Mouse (Mus musculus): Measurements from ENCODE around the gene Gm10282.

The Gm10282 gene

DNA sequence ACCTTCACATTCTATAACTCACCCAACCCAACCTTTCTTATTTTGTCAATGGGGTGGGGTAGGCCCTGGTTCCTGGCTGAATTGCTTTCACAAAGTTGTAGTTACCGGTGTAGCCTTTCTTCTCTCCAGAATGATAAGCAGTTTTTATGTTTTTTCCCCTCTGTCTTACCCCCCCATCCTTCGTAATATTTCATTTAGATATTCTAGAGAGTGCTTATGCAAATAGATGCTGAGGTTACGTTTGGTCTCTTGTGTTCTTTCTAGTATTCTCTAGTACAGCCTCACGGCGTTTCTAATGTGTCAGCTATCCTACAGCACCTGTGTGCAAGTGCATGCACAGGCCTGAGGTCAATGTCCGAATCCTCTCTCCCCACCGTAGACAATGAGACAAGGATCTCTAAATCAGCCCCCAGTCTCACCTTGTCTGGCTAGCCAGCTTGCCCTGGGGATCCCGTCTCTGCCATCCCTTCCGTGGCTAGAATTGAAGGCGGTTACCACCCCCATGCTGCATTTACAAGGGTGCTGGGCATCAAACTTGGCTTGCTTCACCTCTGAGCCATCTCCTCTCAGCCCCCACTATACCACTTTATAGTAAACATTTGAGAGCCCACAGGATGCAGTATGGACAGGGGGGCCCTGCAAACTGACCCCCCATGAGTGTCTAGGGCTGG, 19.1 kb upstream of the Gm10282 start:
- no peak for DNase-seq (ENCODE audit: low read depth, low spot score)

DNA sequence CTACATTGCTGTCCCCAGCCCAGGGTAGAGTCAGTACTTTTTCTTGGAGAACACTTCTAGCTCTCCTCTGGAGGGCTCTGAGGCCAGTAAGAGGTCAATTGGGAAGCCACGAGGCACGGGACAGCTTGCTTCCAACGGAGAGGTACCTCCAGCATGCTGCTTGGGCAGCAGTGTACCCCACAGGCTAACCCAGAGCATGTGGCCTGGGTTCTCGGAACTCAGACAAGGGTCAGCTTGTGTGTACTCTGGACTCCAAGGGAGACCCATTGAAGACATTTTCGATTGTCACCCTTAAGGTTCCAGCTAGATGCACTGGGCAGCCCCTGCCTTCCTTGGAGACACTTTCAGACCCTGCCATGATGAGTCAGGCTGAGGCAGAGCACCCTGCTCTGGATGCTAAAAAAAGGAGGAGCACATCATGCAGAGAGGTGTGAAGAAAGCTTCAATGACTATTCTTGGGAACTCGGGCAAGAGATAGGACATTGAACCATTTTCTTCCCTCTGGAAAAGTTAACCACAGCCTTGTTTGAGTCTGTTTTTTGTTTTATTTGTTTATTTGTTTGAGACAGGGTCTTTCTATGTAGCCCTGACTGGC, 18.2 kb upstream of the Gm10282 start:
- no peak for DNase-seq (ENCODE audit: low read depth, low spot score)

DNA sequence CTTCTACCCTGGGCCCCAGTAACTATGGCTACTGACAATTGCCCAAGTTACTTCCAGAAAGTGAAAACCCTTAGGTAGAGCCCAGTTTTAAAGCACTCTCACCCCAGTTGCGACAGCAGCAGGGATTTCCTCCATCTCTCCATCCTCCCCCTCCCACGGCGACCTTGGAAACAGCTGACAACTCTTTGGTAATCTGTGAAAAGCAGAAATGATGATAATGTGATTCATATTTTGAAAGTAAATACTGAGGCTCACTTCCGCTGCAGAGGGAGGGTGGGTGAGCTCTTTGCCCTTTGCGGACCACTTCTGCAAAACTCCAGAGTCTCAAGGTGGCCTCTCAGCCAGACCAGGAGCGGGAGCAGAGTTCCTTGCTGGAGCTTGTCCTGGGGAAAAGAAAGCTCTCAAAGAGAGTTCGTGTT, 17.4 kb upstream of the Gm10282 start:
- DNase-seq (ENCODE audit: low read depth, low spot score): no peak

DNA sequence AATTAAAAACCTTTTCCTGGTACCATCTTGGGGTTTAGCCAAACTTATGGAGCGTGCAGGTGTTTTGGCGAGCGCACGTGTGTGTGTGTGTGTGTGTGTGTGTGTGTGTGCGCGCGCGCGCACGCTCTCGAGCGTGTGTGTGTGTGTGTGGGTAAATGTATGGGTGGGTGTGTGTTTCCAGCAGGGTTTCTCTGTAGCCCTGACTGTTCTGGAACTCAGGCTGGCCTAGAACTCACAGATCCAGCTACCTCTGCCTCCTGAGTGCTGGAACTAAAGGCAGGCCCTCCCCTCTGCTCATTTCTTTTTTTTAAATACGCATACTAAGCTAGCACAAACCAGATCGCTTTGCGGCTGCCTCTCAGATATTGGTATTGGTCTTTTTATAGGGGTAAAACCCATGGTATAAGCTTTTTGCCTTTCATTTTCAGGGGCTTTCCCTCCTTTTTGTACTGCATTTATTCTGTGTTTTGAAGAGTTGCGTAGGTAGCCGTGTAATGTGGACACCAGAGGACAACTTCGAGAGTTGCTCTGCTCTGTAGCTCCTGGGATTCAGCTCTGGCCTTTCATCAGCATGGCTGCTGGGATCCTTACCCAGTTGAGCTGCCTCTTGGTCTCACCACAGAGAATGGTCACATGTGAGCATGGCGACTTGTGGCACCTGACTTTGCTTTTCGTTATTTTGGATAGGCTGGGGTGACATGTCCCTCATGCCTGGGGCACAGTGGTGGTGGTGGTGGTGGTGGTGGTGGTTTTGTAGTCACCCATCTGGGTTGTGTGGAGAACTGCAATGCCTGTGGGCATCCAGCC, 16.8 kb upstream of the Gm10282 start:
- DNase-seq (ENCODE audit: low read depth, low spot score): no peak

DNA sequence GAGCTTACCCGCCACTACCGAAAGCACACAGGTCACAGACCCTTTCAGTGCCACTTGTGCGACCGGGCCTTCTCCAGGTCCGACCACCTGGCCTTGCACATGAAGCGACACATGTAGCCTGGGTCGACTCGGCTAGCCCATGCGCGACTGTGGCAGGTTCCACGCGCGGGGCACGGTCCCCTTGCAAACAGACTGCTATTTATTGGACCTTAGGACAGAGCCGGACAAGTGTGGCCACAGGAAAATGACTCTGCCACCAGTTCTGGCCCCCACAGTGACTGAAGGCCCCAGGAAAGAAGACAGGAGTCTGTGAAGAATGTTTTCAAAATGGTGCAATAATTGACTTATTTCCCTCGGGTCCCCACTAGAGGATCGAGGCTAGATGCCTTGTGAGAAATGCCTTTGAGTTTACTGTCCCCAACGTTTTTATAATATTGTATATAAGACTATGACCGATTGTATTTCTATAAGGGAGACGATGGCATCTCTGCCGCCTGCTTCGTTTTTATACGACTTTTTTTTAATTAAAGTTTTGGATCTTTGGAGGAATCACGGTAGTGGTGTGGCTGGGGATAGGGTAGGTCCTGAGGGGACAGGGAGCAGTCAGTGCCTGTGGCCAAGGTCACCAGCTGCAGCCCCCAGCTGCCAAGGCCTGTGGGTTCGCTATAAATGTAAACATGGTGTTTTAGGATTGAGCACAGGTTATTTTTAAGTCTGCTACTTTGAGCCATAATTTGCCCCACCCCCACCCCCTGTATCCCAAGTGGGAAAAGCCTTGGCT, 15.9 kb upstream of the Gm10282 start:
- no peak for DNase-seq (ENCODE audit: low read depth, low spot score)

DNA sequence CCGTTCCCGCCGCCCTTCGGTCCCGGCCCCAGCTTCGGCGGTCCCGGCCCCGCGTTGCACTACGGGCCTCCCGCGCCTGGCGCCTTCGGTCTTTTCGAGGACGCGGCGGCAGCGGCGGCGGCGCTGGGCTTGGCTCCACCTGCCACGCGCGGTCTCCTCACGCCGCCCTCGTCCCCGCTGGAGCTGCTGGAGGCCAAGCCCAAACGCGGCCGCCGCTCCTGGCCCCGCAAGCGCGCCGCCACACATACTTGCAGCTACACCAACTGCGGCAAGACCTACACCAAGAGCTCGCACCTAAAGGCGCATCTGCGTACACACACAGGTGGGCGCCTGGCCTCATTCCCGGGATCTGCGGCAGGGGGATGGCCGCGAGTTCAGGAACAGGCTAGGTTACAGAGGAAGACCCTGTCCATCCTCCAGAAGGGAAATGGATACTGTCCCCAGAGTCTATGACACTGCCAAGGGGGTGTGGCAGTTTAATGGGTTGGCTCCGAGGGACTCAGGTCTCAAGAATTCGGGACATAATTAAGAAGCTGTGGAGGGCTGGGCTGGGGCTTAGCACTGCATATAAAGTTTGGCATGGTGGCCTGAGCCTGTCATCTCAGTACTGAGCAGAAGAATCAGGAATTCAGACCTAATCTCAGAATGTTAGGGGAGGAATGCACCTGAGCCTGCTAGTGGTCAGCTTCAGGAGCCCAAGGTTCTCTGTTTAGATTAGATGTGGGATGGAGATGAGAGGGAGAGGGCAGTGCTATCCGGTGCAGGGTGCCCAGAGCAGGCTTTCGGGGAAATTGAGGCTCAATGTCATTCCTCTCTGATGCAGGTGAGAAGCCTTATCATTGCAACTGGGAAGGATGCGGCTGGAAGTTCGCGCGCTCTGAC, 15.1 kb upstream of the Gm10282 start:
- no peak for DNase-seq (ENCODE audit: low read depth, low spot score)

DNA sequence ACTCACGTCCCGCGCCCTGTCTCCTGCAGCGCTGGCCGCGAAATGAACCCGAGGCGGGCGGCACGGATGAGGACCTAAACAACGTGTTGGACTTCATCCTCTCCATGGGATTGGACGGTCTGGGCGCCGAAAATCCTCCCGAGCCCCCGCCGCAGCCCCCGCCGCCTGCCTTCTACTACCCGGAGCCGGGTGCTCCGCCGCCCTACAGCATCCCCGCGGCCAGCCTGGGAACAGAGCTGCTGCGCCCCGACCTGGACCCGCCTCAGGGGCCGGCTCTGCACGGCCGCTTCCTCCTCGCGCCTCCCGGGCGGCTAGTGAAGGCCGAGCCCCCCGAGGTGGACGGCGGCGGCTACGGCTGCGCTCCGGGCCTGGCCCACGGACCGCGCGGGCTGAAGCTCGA, 14.3 kb upstream of the Gm10282 start:
- DNase-seq (ENCODE audit: low read depth, low spot score): no peak

DNA sequence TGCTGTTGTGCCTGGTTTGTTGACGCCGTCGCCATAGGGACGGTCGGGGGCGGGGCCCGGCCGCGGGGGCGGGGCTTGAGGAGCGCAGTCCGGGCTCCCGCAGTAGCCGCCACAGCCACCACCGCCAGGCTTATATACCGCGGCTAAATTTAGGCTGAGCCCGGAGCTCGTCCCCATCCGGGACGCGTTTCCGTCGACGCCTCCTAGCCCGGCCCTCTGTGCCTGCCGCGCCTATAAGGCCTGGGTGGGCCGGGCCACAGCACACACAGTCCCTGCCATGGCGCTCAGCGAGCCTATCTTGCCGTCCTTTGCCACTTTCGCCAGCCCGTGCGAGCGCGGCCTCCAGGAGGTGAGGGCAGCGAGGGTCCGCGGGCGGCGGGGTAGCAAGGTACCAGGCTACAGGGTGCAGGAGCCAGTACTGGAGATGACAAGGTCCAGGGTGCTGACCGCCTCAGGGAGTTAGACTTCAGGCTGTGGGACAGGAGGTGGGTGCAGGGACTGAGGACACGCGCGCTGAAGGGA, 13.8 kb upstream of the Gm10282 start, which contains the start of gene Klf2:
Klf2 (plus strand) TSS at position 233 of the 522 bp plus-strand sequence.
- peak; percentile 93 for DNase-seq (ENCODE audit: low read depth, low spot score)

DNA sequence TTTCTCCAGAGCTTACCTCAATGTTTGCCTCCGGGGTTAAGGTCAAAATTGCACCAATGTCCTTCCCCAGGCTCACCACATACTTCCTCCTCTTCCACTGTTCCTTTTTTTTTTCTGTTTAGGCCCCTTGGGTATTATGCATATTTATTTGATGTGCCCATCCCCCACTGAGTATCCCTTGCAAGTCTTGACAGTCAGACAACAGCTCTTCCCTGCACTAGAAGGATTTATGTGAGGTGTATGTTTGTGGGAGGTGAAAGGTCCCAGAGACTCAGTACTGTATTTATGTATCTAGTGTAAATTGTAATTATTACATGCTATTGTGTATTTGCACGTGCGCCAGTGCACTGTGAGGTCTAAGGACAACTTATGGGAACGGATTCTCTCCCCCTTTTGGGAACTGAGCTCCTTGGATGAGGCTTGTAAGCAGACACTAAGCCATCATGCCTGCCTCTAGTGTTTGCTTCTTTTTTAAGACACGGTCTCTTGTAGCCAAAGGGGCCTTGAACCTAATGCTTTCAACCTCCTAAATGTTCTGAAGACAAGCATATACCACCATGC, 12.8 kb upstream of the Gm10282 start:
- DNase-seq (ENCODE audit: low read depth, low spot score): no peak

DNA sequence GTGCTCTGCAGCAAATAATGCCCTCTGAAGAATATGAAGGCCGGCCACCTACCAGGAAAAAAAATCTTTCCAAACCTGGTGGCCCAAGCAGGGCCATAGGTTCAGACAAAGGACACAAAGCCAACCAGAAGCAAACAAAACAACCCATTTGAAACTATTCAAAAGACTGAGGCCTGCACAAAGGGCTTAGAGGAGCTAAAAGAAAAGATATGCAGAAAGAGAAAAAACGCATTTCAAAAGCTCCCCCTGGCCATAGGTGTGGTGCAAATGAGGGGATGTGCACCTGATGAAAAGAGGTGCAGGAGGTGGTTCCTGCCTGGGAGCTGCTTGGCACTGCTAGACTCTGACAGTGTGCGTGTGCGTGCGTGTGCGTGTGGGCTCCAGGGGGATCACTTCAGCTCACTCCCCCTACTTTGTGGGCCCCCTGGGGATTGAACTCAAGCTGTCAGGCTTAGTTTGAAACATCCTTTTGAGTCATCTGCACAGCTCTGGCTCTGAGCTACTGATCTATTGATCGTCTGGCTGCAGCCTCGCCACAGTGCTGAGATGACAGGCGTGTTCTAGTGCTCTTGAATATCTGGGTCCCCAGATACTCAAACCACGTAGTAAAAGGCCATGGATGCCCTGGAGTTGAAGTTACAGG, 11.1 kb upstream of the Gm10282 start:
- no peak for DNase-seq (ENCODE audit: low read depth, low spot score)

DNA sequence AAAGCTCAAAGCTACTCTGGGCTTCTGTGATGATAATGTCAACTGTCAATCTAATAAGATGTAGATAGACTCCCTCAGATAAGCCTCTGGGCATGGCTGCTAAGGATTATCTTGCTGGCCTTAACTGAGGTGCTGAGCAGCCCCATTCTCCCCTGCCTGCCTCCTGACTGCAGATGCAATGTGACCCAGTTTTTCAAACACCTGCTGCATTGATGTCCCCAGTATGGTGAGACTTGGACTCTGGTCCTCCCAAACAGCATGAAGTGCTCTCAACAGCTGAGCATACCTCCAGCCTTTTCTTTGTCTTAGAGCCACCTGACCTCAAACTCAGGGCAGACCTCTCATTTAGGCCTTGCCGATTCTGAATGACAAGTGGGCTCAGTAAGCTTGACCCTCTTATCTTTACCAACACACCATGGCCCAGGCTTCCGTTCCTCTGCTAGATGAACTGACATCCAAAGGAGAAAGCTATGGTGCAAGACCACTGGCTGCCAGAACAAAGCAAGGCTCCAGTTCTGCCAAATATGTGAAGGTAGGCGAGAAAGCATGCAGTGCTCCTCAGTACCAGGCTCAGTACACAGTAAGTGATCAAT, 8.0 kb upstream of the Gm10282 start:
- no peak for DNase-seq (ENCODE audit: low read depth, low spot score)

DNA sequence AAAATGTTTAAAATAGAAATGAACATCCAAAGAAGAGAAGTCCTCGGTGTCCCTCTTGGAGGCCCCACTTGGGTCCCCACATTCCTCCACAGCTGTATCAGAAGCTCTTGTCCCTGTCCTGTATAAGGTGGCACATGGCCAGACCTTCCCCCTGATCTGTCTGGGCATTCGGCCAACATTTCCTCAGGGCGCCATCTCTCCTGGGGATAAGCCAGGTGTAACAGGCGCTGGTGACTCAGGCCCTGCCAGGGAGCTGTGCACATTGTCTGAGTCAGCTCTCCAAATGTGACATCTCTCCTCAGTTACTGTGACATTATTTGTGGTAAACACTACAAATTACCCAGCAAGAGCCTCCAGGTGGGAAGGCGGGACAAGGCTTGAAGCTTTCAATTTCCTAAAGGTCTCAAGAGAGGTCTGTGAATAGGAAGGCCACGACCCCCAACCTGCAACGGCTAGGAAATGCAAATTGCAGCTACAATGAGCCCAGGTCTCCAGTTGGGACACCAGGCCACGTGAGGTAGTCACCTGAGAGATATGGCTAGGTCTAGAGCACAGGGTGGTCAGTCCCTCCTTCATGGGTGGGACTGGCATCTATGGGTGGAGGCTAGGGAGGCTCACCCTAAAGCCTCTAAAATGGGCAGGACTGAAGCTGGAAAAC, 5.9 kb upstream of the Gm10282 start:
- peak; percentile 77 for DNase-seq (ENCODE audit: low read depth, low spot score)

DNA sequence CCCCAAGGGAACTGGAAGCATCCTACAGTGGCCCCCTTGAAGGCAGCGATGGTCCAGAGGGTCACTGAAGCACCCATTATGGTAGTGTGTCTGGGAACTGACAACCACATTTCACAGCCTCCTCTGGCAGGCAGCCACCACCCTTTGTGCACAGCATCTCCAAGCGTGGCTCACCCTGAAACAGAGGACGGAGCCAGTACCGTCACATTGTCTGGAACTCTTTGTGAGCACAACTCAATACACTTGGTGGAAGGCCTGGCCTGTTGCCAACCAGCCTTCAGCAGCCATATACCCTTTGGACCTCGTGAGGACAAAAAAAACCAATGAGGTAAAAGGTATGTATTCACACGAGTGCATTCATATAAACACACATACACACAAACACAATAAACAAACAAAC, 3.2 kb upstream of the Gm10282 start:
- no peak for DNase-seq (ENCODE audit: low read depth, low spot score)

DNA sequence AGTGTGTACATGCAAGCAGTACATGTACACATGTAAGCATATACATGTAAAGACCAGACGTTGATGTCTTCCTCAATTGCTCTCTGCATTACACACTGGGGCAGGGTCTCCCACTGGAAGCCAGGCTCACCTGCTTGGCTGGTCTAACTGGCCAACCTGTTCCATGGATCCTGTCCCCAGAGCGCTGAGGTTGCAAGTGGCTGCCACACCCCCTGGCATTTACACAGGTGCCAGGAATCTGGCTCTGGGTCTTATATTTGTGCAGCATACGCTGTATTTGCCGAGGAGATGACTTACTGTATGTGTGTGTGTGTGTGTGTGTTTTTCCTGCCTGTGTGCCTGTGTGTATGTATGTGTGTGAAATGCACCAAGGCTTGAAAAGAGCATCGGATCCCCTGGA, 1.9 kb upstream of the Gm10282 start:
- DNase-seq (ENCODE audit: low read depth, low spot score): no peak

DNA sequence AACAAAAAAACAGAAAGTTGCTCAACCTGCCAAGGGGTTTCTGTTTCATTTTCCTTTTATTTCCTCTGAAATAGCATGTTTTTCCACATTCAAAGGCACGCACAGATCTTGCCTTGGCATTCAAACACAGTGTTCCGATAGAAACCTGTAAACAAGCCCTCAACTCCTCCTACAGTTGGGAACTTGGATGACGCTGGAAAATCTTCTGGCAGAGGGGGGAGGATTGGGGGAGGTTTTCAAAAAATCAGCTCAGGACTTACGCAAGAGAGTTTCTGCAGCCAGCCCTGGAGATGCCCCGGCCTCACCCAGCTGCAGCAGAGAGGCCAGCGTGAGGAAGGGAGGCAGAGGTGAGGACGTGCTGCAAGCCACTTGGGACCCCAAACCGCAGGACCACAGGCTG, 1.4 kb downstream of the Gm10282 start:
- peak; percentile 97 for DNase-seq (ENCODE audit: low read depth, low spot score)

DNA sequence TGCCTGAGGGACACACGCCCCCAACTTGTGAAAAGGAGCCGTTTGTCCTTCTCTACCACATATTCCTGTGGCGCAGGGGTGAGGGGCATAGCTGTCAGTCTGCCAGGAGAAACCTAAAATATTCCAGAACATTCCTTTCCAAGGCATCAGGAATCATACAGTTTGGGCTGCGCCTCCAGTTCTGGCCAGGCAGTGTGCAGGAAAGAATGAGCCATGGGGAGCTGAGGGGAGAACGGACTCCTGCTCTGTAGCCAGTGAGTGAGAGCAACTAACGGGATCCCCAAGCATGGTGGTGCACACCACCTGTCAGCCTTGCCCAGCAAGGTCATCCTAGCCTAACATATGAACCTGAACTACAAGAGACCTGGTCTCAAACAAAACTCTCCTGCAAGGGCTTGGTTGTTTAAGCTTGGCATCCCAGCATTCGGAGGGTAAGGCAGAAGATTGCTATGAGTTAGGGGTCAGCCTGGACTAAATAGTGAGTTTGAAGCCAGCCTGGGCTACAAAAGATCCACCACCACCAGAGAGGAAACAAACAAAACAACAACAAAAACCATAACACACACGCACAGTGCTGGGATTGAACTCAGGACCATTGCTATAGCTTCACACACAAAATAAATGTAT, 2.0 kb downstream of the Gm10282 start:
- DNase-seq (ENCODE audit: low read depth, low spot score): peak; percentile 86

DNA sequence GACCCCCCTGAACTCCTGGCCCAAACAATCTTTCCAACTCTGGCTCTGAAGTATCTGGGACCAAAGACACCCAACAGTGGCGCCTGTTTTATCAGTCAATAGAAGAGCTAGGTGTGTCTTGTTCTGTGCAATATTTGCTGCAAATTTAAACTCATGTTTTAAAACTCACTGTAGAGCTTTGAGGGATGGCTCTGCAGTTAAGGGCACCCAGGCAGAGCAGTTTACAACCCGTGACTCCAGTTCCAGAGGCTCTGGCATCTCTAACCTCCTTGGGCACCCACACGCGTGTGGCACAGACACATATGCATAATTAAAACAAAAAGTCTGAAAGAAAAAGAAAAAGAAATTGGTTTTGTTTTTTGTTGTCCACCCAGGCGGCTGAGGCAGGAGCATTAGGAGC, 3.6 kb downstream of the Gm10282 start:
- no peak for DNase-seq (ENCODE audit: low read depth, low spot score)

DNA sequence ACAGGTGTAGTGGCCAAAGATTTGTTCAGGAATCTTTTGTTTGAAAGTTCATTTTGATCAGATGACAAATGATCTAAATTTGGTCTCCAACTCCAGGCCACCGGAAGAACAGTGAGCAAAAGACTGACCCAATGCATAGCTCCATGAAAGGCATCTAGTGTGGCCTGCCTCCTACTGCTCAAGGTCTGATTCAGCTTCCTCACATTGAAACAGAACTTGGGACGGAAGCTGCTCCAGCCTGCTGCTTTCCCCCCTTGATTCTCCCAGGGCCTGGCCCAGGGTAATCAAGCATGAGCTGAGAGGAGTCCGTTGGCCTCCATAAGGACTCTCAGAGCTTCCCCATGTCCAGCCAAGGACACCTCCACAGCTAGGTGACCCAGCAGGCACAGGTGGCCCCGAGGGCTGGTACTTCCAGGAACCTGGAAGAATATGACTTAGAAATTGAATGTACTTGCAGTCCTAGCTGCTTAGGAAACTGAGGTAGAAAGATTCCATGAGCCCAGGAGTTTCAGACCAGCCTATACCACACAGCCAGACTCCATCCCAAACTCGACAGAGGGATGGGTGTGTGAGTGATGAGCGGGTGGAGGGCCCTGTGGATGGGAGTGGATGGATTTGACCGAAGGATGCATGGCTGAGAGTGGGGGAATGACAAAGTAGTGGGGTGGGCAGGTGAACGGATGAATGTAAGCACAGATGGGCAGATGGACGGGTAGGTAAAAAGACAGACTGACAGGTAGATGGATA, 4.2 kb downstream of the Gm10282 start:
- DNase-seq (ENCODE audit: low read depth, low spot score): no peak
